Mouse (Mus musculus) hindbrain, embryonic 10.5 days (tissue): ENCODE results near the gene Spatc1l. TPM values are rescaled to one million over a fixed set of nuclear protein-coding genes. Genes with fewer than 3 reads are reported as not detected.

Experiments used
- polyA plus RNA-seq: library from polyadenylated mRNA; unstranded; fragments of >200 nt; fragmentation: Nextera tagmentation; extraction: Ambion mirVana; gene quantifications from 2 replicates; pipeline ENCODE4 v1.2.1, GENCODE M21; 2016

The Spatc1l gene
- polyA plus RNA-seq, 1 experiment from 2014 or later, result not detected

Other genes starting within 250 kb of the Spatc1l start
- 6.0 and 8.2 TPM in 2 replicates for gene Dip2a, start 217.0 kb upstream of the Spatc1l start, polyA plus RNA-seq
- gene AC141477.1, start 121.8 kb upstream of the Spatc1l start, polyA plus RNA-seq, result not detected in 2 replicates
- 15.8 and 24.4 TPM in 2 replicates for gene Pcnt, start 119.5 kb upstream of the Spatc1l start, polyA plus RNA-seq
- gene 2610028H24Rik, start 113.2 kb upstream of the Spatc1l start, polyA plus RNA-seq, result not detected in 2 replicates
- gene Mcm3ap, start 93.3 kb upstream of the Spatc1l start, polyA plus RNA-seq, result 72.0 and 74.4 TPM in 2 replicates
- 8.7 and 10.1 TPM in 2 replicates for gene Ybey, start 93.2 kb upstream of the Spatc1l start, polyA plus RNA-seq
- gene Lss, start 30.7 kb upstream of the Spatc1l start, polyA plus RNA-seq, result 56.1 and 60.3 TPM in 2 replicates
- gene Ftcd, start 13.4 kb downstream of the Spatc1l start, polyA plus RNA-seq, result not detected in 2 replicates
- 10.9 and 16.5 TPM in 2 replicates for gene Col6a2, start 61.4 kb downstream of the Spatc1l start, polyA plus RNA-seq
- 11.4 and 12.6 TPM in 2 replicates for gene Col6a1, start 163.9 kb downstream of the Spatc1l start, polyA plus RNA-seq